Mouse (Mus musculus) neural tube, embryonic 15.5 days (tissue): ENCODE measurements around the gene Sdk2. TPM values are rescaled to one million over a fixed set of nuclear protein-coding genes. Genes with fewer than 3 reads are reported as not detected.

Experiments used
- ATAC-seq: fragments of 200-750 bp; cut with Nextera tagmentation; 2 replicates; pipeline ENCODE4 v1.8.0; 2017; ENCODE audit warnings: mild to moderate bottlenecking, moderate TSS enrichment, moderate library complexity; ENCODE audit not compliant: low FRiP score
- H3K27ac ChIP-seq: fragments of 300-500 bp; sonication (generic); replicated peaks from 2 replicates; pipeline ENCODE4 v1.5.1; 2015; ENCODE audit warnings: mild to moderate bottlenecking, inconsistent platforms
- H3K27me3 ChIP-seq: fragments of 300-500 bp; sonication (generic); replicated peaks from 2 replicates; pipeline ENCODE4 v1.6.1; 2015; ENCODE audit warnings: inconsistent platforms
- H3K36me3 ChIP-seq: fragments of 300-500 bp; sonication (generic); 2 replicates; pipeline ENCODE4 v1.6.1; 2015; ENCODE audit warnings: inconsistent platforms
- H3K4me1 ChIP-seq: fragments of 300-500 bp; sonication (generic); 2 replicates; pipeline ENCODE4 v1.6.1; 2015; ENCODE audit warnings: inconsistent platforms
- H3K4me2 ChIP-seq: fragments of 300-500 bp; sonication (generic); 2 replicates; pipeline ENCODE4 v1.6.1; 2015; ENCODE audit warnings: inconsistent platforms, mild to moderate bottlenecking, moderate library complexity
- H3K4me3 ChIP-seq: fragments of 300-500 bp; sonication (generic); replicated peaks from 2 replicates; pipeline ENCODE4 v1.5.1; 2015; ENCODE audit warnings: mild to moderate bottlenecking, inconsistent platforms
- H3K9ac ChIP-seq: fragments of 300-500 bp; sonication (generic); replicated peaks from 2 replicates; pipeline ENCODE4 v1.6.1; 2015; ENCODE audit warnings: mild to moderate bottlenecking, inconsistent platforms
- H3K9me3 ChIP-seq: fragments of 300-500 bp; sonication (generic); replicated peaks from 2 replicates; pipeline ENCODE4 v1.6.1; 2016; ENCODE audit warnings: inconsistent platforms
- WGBS: fragments of 180-500 bp; shearing (Covaris S2); methylation state at CpG from one replicate; pipeline ENCODE4 v1.1.7; 2015; ENCODE audit warnings: mixed read lengths; 5-methylcytosine and 5-hydroxymethylcytosine counted together
- polyA plus RNA-seq: library from polyadenylated mRNA; unstranded; fragments of >200 nt; fragmentation: Nextera tagmentation; extraction: Ambion mirVana; gene quantifications from 2 replicates; pipeline ENCODE4 v1.2.1, GENCODE M21; 2015

Gene Sdk2
- polyA plus RNA-seq, 1 experiment from 2014 or later: 4.6 TPM

DNA sequence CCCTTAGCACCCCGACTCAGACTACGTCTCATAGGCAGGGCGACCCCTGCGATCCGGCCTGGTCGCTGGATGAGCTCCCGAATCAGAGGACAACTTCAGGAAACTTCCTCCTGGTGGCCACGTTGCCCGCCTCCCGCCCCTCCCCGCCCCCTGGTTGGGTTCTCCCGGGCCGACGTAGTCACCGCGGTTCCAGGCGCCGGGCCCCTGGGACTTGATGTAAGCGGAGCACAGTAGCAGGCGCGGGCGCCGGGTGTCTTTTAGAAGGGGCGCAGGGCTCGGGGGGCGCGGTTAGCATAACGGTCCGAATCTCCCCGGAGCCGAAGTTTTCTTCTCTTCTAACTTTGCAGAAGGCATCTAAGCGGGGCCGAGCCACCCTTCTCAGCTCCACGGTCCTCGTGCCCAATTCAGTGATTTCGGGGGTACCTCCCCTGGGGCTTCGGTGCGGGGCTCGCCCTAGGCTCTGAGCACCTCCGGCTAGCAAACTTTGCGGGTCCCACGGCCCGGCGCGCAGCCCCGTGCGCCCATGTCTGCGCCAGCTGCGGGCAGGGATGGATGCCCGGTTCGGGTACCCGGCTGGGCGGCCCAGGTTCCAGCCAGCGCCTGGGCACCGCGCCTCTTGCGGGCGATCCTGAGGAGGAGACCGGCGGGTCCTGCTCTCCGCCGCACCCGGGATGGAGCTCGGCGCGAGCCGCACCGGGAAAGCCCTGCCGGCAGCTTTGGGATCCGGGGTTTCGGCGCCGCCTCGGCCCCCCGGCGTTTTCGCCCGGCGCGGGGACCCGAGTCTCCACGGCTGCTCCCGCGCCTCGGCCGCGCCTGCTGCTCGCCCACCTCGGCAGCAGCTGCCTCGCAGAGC is 522 bp downstream of the Sdk2 start:
- Histone ChIP-seq H3K9me3 (no peaks in the 10 kb centered on the region), H3K4me3 (peak overlapping the region; percentile 66), H3K27me3 (no peaks in the 10 kb centered on the region; the same call in 1 of the 2 replicates), H3K27ac (peak overlapping the region; percentile 86), H3K36me3 (no peaks in the 10 kb centered on the region), H3K4me1 (peaks cover 72% of the 10 kb centered on the region), H3K9ac (peak overlapping the region; percentile 77), H3K4me2 (peak overlapping the region; percentile 96)
- WGBS: under 1% methylated on average over 80 of the region's 90 CpGs
- peak; percentile 14; the same call in 1 of the 2 replicates for ATAC-seq

DNA sequence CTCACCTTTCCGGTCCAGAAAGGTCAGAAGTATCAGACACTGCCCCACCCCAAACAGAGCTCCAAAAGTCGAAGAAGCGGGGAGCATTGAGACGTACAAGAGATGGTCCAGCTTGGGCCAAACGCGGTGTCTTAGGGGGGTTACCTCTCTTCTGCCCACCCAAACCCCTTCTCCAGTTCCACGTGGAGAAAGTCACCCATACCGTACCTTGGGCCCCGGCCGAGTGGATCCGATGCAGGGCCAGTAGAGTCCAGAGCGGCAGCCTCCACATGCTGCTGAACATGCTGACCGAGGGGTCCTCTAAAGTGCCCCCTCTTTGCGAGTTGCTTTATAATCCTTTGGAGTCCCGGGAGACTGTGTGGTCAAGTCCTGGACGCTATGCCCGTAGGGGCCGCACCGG is 1.2 kb downstream of the Sdk2 start:
- H3K4me3 ChIP-seq: peak overlapping the region; percentile 66
- peak overlapping the region; percentile 96 for H3K4me2 ChIP-seq
- 2% methylated on average over 19 of the region's 19 CpGs for WGBS
- no peaks in the 10 kb centered on the region; the same call in 1 of the 2 replicates for H3K27me3 ChIP-seq
- no peaks in the 10 kb centered on the region for H3K36me3 ChIP-seq
- H3K27ac ChIP-seq: no peak overlapping the region
- H3K4me1 ChIP-seq: peaks cover 80% of the 10 kb centered on the region
- ATAC-seq: no peak
- no peaks in the 10 kb centered on the region for H3K9me3 ChIP-seq
- H3K9ac ChIP-seq: peak overlapping the region; percentile 77

DNA sequence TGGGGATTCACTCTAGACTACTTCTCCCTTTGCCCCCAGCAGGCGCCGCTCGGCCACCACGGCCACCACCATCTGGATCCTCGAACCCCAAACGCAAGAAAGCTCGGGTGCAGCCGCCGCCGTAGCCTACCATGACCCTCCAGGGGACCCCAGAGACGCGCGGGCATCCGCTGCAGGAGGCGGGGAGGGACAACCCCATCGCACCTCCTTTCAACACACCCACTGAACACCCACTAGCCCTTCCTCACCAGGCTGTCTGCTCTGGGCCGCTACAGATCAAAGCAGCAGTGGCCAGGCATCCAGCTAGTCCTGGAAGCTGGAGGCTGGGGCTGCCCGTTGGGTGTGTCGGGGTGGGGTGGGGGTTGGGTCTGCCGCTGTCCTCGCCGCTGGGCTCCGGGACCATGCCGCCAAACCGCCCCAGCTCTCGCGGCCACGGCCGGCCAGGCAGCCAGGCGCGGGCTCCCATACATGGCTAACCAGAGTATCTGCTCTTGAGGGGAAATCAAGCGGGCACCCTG is 1.9 kb downstream of the Sdk2 start:
- Histone ChIP-seq H3K36me3 (no peaks in the 10 kb centered on the region), H3K4me2 (peak overlapping the region; percentile 96), H3K4me1 (peaks cover 80% of the 10 kb centered on the region), H3K27me3 (no peaks in the 10 kb centered on the region; the same call in 1 of the 2 replicates), H3K9me3 (no peaks in the 10 kb centered on the region), H3K4me3 (peak overlapping the region; percentile 66), H3K27ac (0 out of 2 replicates have a peak overlapping the region, but pooled peaks have one; percentile 33), H3K9ac (peak overlapping the region; percentile 77)
- ATAC-seq: peak; percentile 9; the same call in 1 of the 2 replicates
- WGBS: under 1% methylated on average over 32 of the region's 32 CpGs

DNA sequence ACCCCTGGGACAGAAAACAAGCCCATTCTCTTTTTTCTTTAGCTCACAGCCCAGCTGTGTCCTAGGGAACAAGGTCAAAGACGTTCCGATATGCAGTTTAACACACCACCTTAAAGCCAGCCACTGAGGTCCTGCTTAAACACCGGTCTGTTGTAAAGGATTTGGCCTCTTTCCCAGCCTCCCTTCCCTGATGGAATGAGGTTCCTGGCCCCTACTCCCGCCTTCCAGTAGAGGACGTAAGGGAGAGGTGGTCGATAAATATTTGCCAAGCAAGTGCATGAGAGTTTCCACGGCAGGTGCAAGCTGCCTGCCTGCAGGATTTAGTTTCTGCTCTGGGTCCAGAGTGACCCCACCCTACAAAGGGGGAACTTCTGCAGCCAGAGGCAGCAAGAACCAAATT is 4.9 kb downstream of the Sdk2 start:
- ATAC-seq: no peak
- Histone ChIP-seq H3K4me1 (peaks cover 66% of the 10 kb centered on the region), H3K9ac (no peak overlapping the region)

DNA sequence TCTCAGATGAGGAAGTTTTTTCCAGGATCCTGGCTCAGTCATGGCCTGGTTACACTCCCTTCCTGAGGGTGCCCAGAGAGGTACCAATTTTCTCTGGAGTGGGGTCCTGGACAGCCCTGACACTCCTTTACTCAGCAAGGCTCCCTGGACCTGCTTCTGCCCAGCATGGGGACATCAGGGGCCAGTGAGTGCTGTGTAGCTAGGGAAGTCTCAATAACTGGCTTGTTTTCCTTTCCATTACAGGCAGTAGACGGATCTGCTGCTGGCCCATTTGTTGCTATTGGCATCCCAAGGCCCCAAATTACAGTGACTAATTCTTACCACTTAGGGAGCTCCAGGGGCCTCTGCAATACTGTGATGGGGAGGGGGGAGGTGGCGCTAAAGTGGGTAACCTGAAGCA is 5.6 kb downstream of the Sdk2 start:
- ATAC-seq: no peak
- Histone ChIP-seq H3K4me3 (no peak overlapping the region), H3K4me2 (peak overlapping the region; percentile 96), H3K27me3 (no peaks in the 10 kb centered on the region; the same call in 1 of the 2 replicates), H3K9me3 (no peaks in the 10 kb centered on the region), H3K9ac (no peak overlapping the region), H3K4me1 (peaks cover 62% of the 10 kb centered on the region), H3K36me3 (no peaks in the 10 kb centered on the region), H3K27ac (no peak overlapping the region)
- WGBS: 42% methylated on average over 2 of the region's 2 CpGs

More for the DNA sequence above, 4.9 kb downstream of the Sdk2 start:
- Histone ChIP-seq H3K9me3 (no peaks in the 10 kb centered on the region), H3K27ac (no peak overlapping the region), H3K4me3 (no peak overlapping the region), H3K27me3 (no peaks in the 10 kb centered on the region; the same call in 1 of the 2 replicates), H3K4me2 (peak overlapping the region; percentile 96), H3K36me3 (no peaks in the 10 kb centered on the region)
- WGBS: 46% methylated on average over 7 of the region's 7 CpGs

DNA sequence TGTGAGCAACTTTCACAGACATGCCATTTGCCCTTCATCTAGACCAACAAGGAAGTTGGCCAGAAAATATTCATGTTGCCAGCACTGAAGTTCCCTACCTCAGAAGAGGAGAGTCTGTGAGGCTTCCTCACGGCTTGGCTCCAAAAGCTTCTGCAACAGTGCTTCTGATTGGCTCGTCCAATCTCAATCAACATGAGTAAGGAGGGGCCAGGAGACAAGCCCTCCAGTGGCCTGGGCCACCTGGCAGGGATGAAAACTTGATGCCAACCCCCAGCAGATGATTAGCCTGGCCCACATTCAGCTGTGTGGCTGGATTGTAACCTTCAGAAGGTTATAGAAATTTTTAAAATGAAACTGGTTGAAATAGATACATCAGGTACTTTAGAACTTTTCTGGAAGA is 10.5 kb downstream of the Sdk2 start:
- Histone ChIP-seq H3K9ac (no peak overlapping the region), H3K9me3 (no peaks in the 10 kb centered on the region), H3K36me3 (no peaks in the 10 kb centered on the region), H3K27me3 (no peaks in the 10 kb centered on the region), H3K27ac (no peak overlapping the region), H3K4me2 (no peak overlapping the region), H3K4me1 (peaks cover 29% of the 10 kb centered on the region), H3K4me3 (no peak overlapping the region)
- WGBS: 59% methylated on average over 2 of the region's 2 CpGs
- no peak for ATAC-seq

DNA sequence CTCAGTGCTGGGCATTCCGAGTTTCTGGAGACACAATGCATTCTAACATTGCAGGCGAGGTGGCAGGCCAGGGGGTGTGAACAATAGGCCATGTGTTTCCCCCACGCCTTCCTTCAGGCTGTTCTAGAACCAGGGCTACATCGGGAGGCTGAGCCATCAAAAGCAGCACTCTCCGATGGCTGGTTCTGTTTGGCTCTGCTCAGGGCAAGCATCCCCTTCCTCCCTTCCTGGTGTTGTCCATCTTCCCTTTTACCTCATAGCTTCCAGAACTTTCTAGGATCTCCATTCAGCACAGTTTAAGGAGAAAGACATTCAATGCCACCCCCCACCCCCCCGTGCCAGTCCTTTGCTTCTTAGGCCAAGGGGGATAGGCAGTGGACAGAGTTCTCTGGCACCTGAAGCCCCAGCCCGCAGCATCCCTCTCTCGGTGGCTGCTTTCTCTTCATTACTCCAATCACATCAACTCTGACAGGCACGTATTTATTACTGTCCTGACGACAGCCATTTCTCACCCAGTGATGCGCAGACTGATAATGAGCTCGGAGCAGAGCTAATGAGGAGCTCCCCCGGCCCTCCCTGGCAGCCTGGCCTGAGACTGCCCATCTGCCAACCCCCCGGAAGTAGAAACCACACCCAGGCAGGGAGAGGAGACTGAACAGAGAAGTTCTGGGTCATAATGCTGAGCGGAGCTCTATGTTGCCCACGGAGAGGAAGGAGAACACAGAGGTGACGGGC is 12.1 kb downstream of the Sdk2 start:
- H3K9ac ChIP-seq: no peak overlapping the region
- ATAC-seq: no peak

DNA sequence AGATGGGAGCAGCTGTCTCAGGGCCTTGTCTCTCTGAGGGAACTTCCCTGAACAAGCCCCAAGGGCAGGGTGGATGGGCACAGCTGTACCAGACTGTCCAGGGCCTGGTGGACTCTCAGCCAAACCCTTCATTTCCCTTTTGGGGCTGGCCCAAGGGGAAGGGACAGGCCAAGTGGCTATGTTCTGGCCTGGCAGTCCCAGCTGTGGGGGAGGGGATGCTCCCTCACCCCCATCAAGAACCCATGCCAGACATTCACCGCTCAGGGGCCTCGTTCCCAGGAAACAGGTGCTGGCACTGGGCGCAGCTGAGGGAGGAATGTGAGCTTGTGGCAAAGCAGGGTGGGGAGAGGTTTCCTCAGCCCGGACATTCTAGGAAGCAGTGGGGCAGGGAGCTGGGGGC is 15.5 kb downstream of the Sdk2 start:
- H3K9me3 ChIP-seq: no peaks in the 10 kb centered on the region
- H3K36me3 ChIP-seq: no peaks in the 10 kb centered on the region
- no peak overlapping the region for H3K27ac ChIP-seq
- peaks cover 29% of the 10 kb centered on the region for H3K4me1 ChIP-seq
- H3K4me2 ChIP-seq: no peak overlapping the region
- no peak overlapping the region for H3K9ac ChIP-seq
- no peaks in the 10 kb centered on the region for H3K27me3 ChIP-seq
- 44% methylated on average over 4 of the region's 4 CpGs for WGBS
- ATAC-seq: peak; percentile 20; the same call in 1 of the 2 replicates
- H3K4me3 ChIP-seq: no peak overlapping the region

More for the DNA sequence above, 12.1 kb downstream of the Sdk2 start:
- H3K4me1 ChIP-seq: peaks cover 25% of the 10 kb centered on the region
- no peaks in the 10 kb centered on the region for H3K9me3 ChIP-seq
- 39% methylated on average over 17 of the region's 17 CpGs for WGBS
- H3K27ac ChIP-seq: no peak overlapping the region
- no peak overlapping the region for H3K4me2 ChIP-seq
- H3K4me3 ChIP-seq: no peak overlapping the region
- no peaks in the 10 kb centered on the region for H3K36me3 ChIP-seq
- H3K27me3 ChIP-seq: no peaks in the 10 kb centered on the region

DNA sequence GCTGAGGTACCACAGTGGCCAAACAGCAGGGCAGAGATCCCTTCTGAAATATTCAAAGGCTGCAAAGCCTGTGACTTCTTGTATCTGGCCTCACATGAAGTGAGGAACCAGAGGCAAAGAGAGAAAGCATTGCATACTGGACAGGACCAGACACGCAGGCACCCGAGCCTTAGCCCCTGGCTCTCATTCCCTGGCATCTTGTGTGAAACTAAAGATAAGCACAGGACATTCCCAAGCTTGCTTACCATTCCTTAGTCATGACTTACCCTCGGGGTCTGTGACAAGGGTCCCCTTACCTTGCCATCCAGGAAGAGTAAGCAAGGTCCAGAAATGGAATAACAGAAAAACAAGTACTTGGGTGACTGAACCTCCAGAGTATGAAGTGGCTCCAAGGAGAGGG is 16.3 kb downstream of the Sdk2 start:
- Histone ChIP-seq H3K36me3 (no peaks in the 10 kb centered on the region), H3K4me2 (no peak overlapping the region), H3K27ac (no peak overlapping the region), H3K9ac (no peak overlapping the region), H3K4me1 (peaks cover 29% of the 10 kb centered on the region), H3K4me3 (no peak overlapping the region), H3K27me3 (no peaks in the 10 kb centered on the region), H3K9me3 (no peaks in the 10 kb centered on the region)
- WGBS: 96% methylated on average over 3 of the region's 3 CpGs
- ATAC-seq: no peak

DNA sequence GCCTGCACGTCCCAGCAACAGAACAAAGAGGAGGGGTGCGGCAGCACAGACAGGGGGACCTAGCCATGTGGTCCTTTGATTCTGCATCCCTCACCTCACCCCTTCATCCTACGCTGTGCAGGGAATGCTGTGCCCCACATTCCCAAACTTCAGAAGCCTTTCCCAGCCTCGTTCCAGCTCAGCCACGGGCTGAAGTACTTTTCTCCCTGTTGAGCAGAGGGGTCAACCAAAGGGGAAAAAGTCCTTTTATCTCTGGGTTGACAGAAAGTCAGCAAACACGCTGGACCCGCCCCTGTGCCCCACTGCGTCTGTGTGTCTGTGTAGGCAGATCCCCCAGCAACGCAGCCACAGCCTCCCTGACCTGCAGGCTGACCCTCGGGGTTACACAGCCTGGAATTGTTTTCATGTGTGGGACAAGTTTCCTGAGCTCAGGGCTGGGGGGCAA is 18.9 kb downstream of the Sdk2 start:
- Histone ChIP-seq H3K4me3 (no peak overlapping the region), H3K4me1 (peaks cover 34% of the 10 kb centered on the region), H3K27ac (no peak overlapping the region), H3K4me2 (no peak overlapping the region), H3K9ac (no peak overlapping the region), H3K36me3 (no peaks in the 10 kb centered on the region), H3K9me3 (no peaks in the 10 kb centered on the region), H3K27me3 (no peaks in the 10 kb centered on the region)
- ATAC-seq: no peak
- 5% methylated on average over 10 of the region's 10 CpGs for WGBS

DNA sequence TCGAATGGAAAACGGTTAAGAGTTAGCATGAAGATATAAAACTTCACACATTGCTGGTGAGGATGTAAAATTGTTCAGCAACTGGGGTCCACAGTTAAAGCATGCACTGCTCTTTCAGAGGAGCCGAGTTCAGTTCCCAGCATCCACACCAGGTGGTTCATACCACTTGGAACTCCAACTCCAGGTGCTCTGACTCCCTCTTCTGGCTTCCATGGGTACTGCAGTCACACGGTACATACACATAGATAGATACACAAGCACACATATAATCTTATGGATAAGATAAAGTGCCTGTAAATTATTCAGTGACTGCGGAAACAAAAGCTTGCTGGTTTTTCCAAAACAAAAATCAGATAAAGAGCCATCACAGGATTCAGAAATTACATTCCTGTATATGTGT is 19.9 kb downstream of the Sdk2 start:
- ATAC-seq: no peak
- Histone ChIP-seq H3K27me3 (no peaks in the 10 kb centered on the region), H3K4me3 (no peak overlapping the region), H3K36me3 (no peaks in the 10 kb centered on the region), H3K27ac (no peak overlapping the region), H3K9ac (no peak overlapping the region), H3K9me3 (no peaks in the 10 kb centered on the region), H3K4me2 (no peak overlapping the region), H3K4me1 (peaks cover 40% of the 10 kb centered on the region)
- WGBS: 98% methylated on average over 5 of the region's 5 CpGs
